Mouse (Mus musculus) hindbrain, postnatal 0 days (tissue): ENCODE measurements around the gene Nfrkb. TPM values are rescaled to one million over a fixed set of nuclear protein-coding genes. Genes with fewer than 3 reads are reported as not detected.

Source experiments
- ATAC-seq: fragments of 200-750 bp; cut with Nextera tagmentation; 2 replicates; pipeline ENCODE4 v1.8.0; 2017; ENCODE audit warnings: mild to moderate bottlenecking, moderate TSS enrichment, moderate library complexity
- DNase-seq: peaks from one replicate; pipeline ENCODE4 v3.0.0-alpha.2; 2015; ENCODE audit warnings: low spot score
- H3K27ac ChIP-seq: fragments of 300-500 bp; sonication (generic); 2 replicates; pipeline ENCODE4 v1.5.1; 2014; ENCODE audit warnings: mild to moderate bottlenecking
- H3K27me3 ChIP-seq: fragments of 300-500 bp; sonication (generic); 2 replicates; pipeline ENCODE4 v1.6.1; 2014; ENCODE audit warnings: low read length, mixed read lengths; ENCODE audit not compliant: insufficient read depth
- H3K36me3 ChIP-seq: fragments of 300-500 bp; sonication (generic); 2 replicates; pipeline ENCODE4 v1.6.1; 2014; ENCODE audit warnings: low read length, mixed read lengths; ENCODE audit not compliant: insufficient read depth
- H3K4me1 ChIP-seq: fragments of 300-500 bp; sonication (generic); 2 replicates; pipeline ENCODE4 v1.6.1; 2014; ENCODE audit warnings: antibody characterized with exemption, low read length, mixed read lengths; ENCODE audit not compliant: insufficient read depth
- H3K4me2 ChIP-seq: fragments of 300-500 bp; sonication (generic); 2 replicates; pipeline ENCODE4 v1.6.1; 2014; ENCODE audit warnings: low read depth, mild to moderate bottlenecking, low read length, moderate library complexity, mixed read lengths
- H3K4me3 ChIP-seq: fragments of 300-500 bp; sonication (generic); 2 replicates; pipeline ENCODE4 v1.5.1; 2014; ENCODE audit warnings: low read length
- H3K9ac ChIP-seq: fragments of 300-500 bp; sonication (generic); replicated peaks from 2 replicates; pipeline ENCODE4 v1.6.1; 2014; ENCODE audit warnings: mild to moderate bottlenecking, low read length, moderate library complexity, mixed read lengths
- H3K9me3 ChIP-seq: fragments of 300-500 bp; sonication (generic); 2 replicates; pipeline ENCODE4 v1.6.1; 2016; ENCODE audit warnings: low read length, mixed read lengths
- CTCF ChIP-seq: IDR thresholded peaks from 2 replicates; pipeline ENCODE4 v1.5.1; 2016; ENCODE audit warnings: antibody characterized with exemption, control low read depth, low read depth
- WGBS: fragments of 180-500 bp; shearing (Covaris S2); extraction: QIAGEN DNeasy Blood & Tissue Kit; methylation state at CpG from one replicate; pipeline ENCODE4 v1.1.7; 2014; 5-methylcytosine and 5-hydroxymethylcytosine counted together
- polyA plus RNA-seq: library from polyadenylated mRNA; unstranded; fragments of >200 nt; fragmentation: Nextera tagmentation; extraction: Ambion mirVana; gene quantifications from 2 replicates; pipeline ENCODE4 v1.2.1, GENCODE M21; 2015
- total RNA-seq: library from RNA; depleted of rRNA; stranded (reverse); fragments of >200 nt; gene quantifications from 2 replicates; pipeline ENCODE4 v1.2.3, GENCODE M21; 2014

Nfrkb gene
- total and polyA plus RNA-seq, 2 experiments from 2014 or later, result 23.2 to 39.1 TPM

GRCm38 (mm10) chr9:31354051-31354450 is 31.9 kb upstream of the Nfrkb start:
- no peak for TF ChIP-seq CTCF
- Histone ChIP-seq H3K27me3 (no peaks in the 10 kb centered on the region), H3K4me2 (no peak overlapping the region), H3K4me1 (no peaks in the 10 kb centered on the region), H3K9me3 (no peaks in the 10 kb centered on the region), H3K27ac (no peak overlapping the region), H3K36me3 (peaks cover 40% of the 10 kb centered on the region; the same call in 1 of the 2 replicates), H3K9ac (no peak overlapping the region), H3K4me3 (no peak overlapping the region)
- no peak for DNase-seq
- no peak for ATAC-seq
- 89% methylated on average over 7 of the region's 7 CpGs for WGBS

- peaks cover 31% of the 10 kb centered on the region for H3K36me3 ChIP-seq
- DNase-seq (no peak), ATAC-seq (no peak)
- H3K27me3 ChIP-seq, result no peaks in the 10 kb centered on the region
- WGBS, result 88% methylated on average over 9 of the region's 9 CpGs
- no peak overlapping the region for H3K9ac ChIP-seq
- TF ChIP-seq CTCF, result no peak
- H3K4me1 ChIP-seq, result no peaks in the 10 kb centered on the region
- H3K27ac ChIP-seq, result no peak overlapping the region
- no peaks in the 10 kb centered on the region for H3K9me3 ChIP-seq
- H3K4me3 ChIP-seq, result no peak overlapping the region
- no peak overlapping the region for H3K4me2 ChIP-seq
Observed at GRCm38 (mm10) chr9:31363698-31364609, 22.0 kb upstream of the Nfrkb start.

DNA sequence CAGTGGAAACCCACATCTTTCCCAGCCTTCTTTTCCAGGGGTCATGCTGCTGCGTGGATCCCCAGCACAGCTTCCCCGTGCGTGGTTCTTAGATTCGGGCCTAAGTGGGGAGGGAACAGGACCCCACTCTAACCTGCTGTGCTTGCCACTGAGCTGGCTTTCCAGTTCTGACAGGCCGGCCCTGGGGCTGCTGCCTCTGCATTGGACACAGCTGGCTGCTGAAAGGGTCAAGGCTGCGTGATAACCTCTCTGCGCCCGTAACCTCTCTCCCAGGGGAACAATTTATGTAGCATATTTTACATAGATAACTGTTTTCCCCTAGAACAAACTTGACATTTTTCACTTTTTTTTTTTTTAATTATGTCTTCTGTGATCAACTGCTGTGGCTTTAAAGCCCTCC is 20.9 kb upstream of the Nfrkb start:
- peaks cover 25% of the 10 kb centered on the region; the same call in 1 of the 2 replicates for H3K36me3 ChIP-seq
- H3K4me3 ChIP-seq, result no peak overlapping the region
- 82% methylated on average over 8 of the region's 8 CpGs for WGBS

DNA sequence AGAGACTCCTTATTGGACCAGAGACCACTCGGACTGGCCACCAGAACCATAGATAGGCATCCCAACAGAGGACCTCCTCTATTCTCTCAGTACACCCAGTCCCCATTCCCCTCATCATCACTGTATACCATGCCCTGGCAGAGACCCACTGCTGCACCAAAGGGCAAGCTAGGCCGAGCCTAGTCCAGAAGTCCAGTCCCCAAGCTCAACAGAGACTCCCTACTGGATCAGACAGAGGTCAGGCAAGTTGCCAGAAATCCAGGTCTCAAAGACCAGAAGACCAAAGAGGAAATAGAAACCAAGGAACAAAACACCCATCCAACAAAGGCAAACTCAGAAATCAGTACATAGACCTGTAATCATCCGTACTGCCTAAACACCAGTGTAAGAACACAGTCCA is 14.3 kb upstream of the Nfrkb start:
- Histone ChIP-seq H3K9me3 (no peaks in the 10 kb centered on the region), H3K36me3 (peaks cover 10% of the 10 kb centered on the region; the same call in 1 of the 2 replicates), H3K27me3 (no peaks in the 10 kb centered on the region), H3K4me2 (no peak overlapping the region), H3K4me3 (no peak overlapping the region), H3K9ac (no peak overlapping the region), H3K27ac (no peak overlapping the region), H3K4me1 (no peaks in the 10 kb centered on the region)
- TF ChIP-seq CTCF, result no peak
- WGBS, result 96% methylated on average over 3 of the region's 3 CpGs
- ATAC-seq, result no peak
- no peak for DNase-seq

More for the DNA sequence above, 20.9 kb upstream of the Nfrkb start:
- no peak overlapping the region for H3K4me2 ChIP-seq
- no peaks in the 10 kb centered on the region for H3K27me3 ChIP-seq
- H3K9ac ChIP-seq, result no peak overlapping the region
- no peak for ATAC-seq
- H3K4me1 ChIP-seq, result no peaks in the 10 kb centered on the region
- H3K27ac ChIP-seq, result no peak overlapping the region
- H3K9me3 ChIP-seq, result no peaks in the 10 kb centered on the region
- TF ChIP-seq CTCF, result no peak
- no peak for DNase-seq

DNA sequence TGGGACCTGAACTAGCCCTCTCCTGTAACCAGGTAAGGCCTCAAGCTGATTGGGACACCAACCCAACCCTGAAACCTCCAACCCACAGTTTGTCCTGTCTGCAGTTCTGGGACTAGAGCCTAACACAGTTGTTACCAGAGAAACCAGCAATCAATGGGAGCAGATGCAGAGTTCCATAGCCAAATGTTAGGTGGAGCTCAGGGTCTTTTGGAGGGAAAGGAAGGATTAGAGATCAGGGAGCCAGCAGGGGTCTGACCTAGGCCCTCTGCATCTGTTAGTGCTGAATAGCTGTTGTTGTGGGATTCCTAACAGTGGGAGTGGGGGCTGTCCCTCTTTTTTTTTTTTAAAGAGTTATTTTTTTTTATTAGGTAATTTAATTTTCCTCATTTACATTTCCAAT is 9.3 kb upstream of the Nfrkb start:
- H3K27ac ChIP-seq, result no peak overlapping the region
- TF ChIP-seq CTCF, result no peak
- no peak overlapping the region for H3K9ac ChIP-seq
- ATAC-seq, result no peak
- H3K4me2 ChIP-seq, result no peak overlapping the region
- DNase-seq, result no peak
- no peaks in the 10 kb centered on the region for H3K4me1 ChIP-seq
- H3K36me3 ChIP-seq, result peaks cover 22% of the 10 kb centered on the region
- H3K4me3 ChIP-seq, result no peak overlapping the region
- H3K27me3 ChIP-seq, result no peaks in the 10 kb centered on the region
- H3K9me3 ChIP-seq, result no peaks in the 10 kb centered on the region

DNA sequence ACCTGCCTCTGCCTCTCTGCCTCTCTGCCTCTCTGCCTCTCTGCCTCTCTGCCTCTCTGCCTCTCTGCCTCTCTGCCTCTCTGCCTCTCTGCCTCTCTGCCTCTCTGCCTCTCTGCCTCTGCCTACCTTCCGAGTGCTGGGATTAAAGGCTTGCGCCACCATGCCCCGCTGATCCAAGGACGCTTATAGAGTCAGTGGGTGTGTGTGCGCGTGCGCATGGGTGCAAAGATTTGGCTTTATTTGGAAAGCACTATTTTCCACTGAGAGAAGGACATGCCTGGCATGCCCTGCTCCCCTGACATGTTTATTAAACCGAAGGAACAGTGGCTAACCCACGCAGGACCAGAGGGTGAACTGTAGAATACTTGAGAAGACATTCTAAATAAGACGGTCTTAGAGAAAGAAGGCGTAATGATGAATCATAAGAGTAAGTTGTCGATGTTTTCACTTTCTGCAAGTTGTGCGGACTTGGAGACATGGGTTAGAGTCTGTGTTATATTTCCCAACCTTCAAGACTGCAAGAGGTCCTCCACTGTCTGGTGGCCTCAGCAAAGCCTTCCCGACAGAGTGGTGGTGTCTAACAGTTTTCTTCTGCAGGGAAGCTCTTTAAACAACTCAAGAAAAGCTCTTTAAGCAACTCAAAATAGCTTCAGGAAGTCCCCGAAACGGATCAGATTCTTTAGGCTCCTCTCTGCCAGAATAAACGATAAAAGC is 1.0 kb upstream of the Nfrkb start:
- Histone ChIP-seq H3K4me2 (peak overlapping the region; percentile 86; the same call in 1 of the 2 replicates), H3K9me3 (no peaks in the 10 kb centered on the region), H3K27ac (no peak overlapping the region), H3K4me1 (peaks cover 11% of the 10 kb centered on the region), H3K36me3 (0 out of 2 replicates have a peak, but pooled peaks cover 9% of the 10 kb centered on the region), H3K4me3 (no peak overlapping the region), H3K27me3 (no peaks in the 10 kb centered on the region), H3K9ac (no peak overlapping the region)
- no peak for ATAC-seq
- no peak for TF ChIP-seq CTCF
- WGBS, result 85% methylated on average over 17 of the region's 17 CpGs
- DNase-seq, result no peak

- no peaks in the 10 kb centered on the region for H3K27me3 ChIP-seq
- peak overlapping the region; percentile 90 for H3K9ac ChIP-seq
- ATAC-seq (no peak; the same call in 1 of the 2 replicates), DNase-seq (no peak)
- peak overlapping the region; percentile 77 for H3K4me3 ChIP-seq
- peak overlapping the region; percentile 86 for H3K4me2 ChIP-seq
- TF ChIP-seq CTCF, result no peak
- H3K4me1 ChIP-seq, result peaks cover 11% of the 10 kb centered on the region
- no peaks in the 10 kb centered on the region for H3K9me3 ChIP-seq
- H3K36me3 ChIP-seq, result 0 out of 2 replicates have a peak, but pooled peaks cover 7% of the 10 kb centered on the region
- 24% methylated on average over 4 of the region's 4 CpGs for WGBS
- H3K27ac ChIP-seq, result peak overlapping the region; percentile 49; the same call in 1 of the 2 replicates
Observed at GRCm38 (mm10) chr9:31385500-31385869, 507 bp upstream of the Nfrkb start.
